Mouse (Mus musculus) right cerebral cortex, postnatal 14 days (tissue): ENCODE measurements around the gene Prdm16.

Source experiments
- DNase-seq: peaks from one replicate; pipeline ENCODE4 v3.0.0; 2022

Prdm16 gene

GRCm38 (mm10) chr4:154511767-154512166 is 124.9 kb downstream of the Prdm16 start:
- DNase-seq: no peak

GRCm38 (mm10) chr4:154506774-154507435 is 129.8 kb downstream of the Prdm16 start:
- peak; percentile 45 for DNase-seq

- DNase-seq: no peak
Observed at GRCm38 (mm10) chr4:154505313-154505712, 131.4 kb downstream of the Prdm16 start.

- DNase-seq: no peak
Observed at GRCm38 (mm10) chr4:154503260-154503829, 133.3 kb downstream of the Prdm16 start.

- DNase-seq: no peak
Observed at GRCm38 (mm10) chr4:154502403-154503000, 134.2 kb downstream of the Prdm16 start.

GRCm38 (mm10) chr4:154500695-154501094 is 136.0 kb downstream of the Prdm16 start:
- no peak for DNase-seq

GRCm38 (mm10) chr4:154499701-154500523 is 136.8 kb downstream of the Prdm16 start:
- DNase-seq: peak; percentile 71

- DNase-seq: no peak
Observed at GRCm38 (mm10) chr4:154497423-154498175, 139.1 kb downstream of the Prdm16 start.

- DNase-seq: peak; percentile 72
Observed at GRCm38 (mm10) chr4:154496991-154497390, 139.7 kb downstream of the Prdm16 start.

GRCm38 (mm10) chr4:154496522-154496921 is 140.2 kb downstream of the Prdm16 start:
- DNase-seq: no peak

- no peak for DNase-seq
Observed at GRCm38 (mm10) chr4:154493996-154494395, 142.7 kb downstream of the Prdm16 start.

- no peak for DNase-seq
Observed at GRCm38 (mm10) chr4:154492714-154493121, 144.0 kb downstream of the Prdm16 start.

GRCm38 (mm10) chr4:154492268-154492667 is 144.4 kb downstream of the Prdm16 start:
- DNase-seq: no peak

- DNase-seq: no peak
Observed at GRCm38 (mm10) chr4:154488031-154488430, 148.6 kb downstream of the Prdm16 start.

GRCm38 (mm10) chr4:154482695-154483094 is 154.0 kb downstream of the Prdm16 start:
- DNase-seq: no peak

- DNase-seq: no peak
Observed at GRCm38 (mm10) chr4:154481771-154482637, 154.7 kb downstream of the Prdm16 start.

- DNase-seq: no peak
Observed at GRCm38 (mm10) chr4:154480544-154481260, 156.0 kb downstream of the Prdm16 start.

- no peak for DNase-seq
Observed at GRCm38 (mm10) chr4:154480143-154480542, 156.5 kb downstream of the Prdm16 start.

- no peak for DNase-seq
Observed at GRCm38 (mm10) chr4:154478933-154479613, 157.6 kb downstream of the Prdm16 start.

- DNase-seq: no peak
Observed at GRCm38 (mm10) chr4:154473571-154474307, 162.9 kb downstream of the Prdm16 start.
